20 mouse cellular contexts compared by ENCODE assay signal in genomic region chr1:59797865-59798264, GRCm38 (mm10). TPM values are rescaled to one million over a fixed set of nuclear protein-coding genes. Genes with fewer than 3 reads are reported as not detected.
DNase-seq lines count a peak whose midpoint lies in the region; ATAC-seq and TF ChIP-seq lines count a peak whose summit lies in the region.
"Had no signal": no experiment of that assay in that cellular context is flagged by ENCODE, and none has a peak within 500 bp of the region (broad histone marks: within the 10 kb centered on the region; RNA-seq: fewer than 3 reads in every experiment).

No protein-coding gene starts in this region.

- no peak for TF ChIP-seq CTCF in kidney, adult 2 months (conservative IDR thresholded peaks at IDR 0.05; ENCODE audit: insufficient read depth, insufficient read length, low read depth, low read length)
- no peak for TF ChIP-seq CTCF in lung, embryonic 14.5 days (IDR thresholded peaks at IDR 0.05; ENCODE audit: low read depth)
- no peak for TF ChIP-seq CTCF in lung, adult 2 months (IDR thresholded peaks at IDR 0.05; ENCODE audit: insufficient read depth, low read length)

- H3K27ac ChIP-seq in heart, embryonic 13.5 days (replicated peaks), result peak overlapping the region; percentile 50; the same call in 1 of the 2 replicates
- H3K27ac ChIP-seq in kidney, adult 2 months (ENCODE audit: insufficient read depth, low read depth, low read length), result no peak overlapping the region
- H3K27ac ChIP-seq in lung, embryonic 14.5 days (ENCODE audit: low read depth), result peak overlapping the region; percentile 16; the same call in 1 of the 2 replicates
- peak overlapping the region; percentile 17; the same call in 1 of the 2 replicates for H3K27ac ChIP-seq in stomach, embryonic 16.5 days (ENCODE audit: low read length)
- H3K27ac ChIP-seq: forebrain, embryonic 15.5 days; limb, embryonic 12.5 days; liver, embryonic 13.5 days had no signal

- no peak for ATAC-seq in heart, embryonic 13.5 days (ENCODE audit: extremely low read depth, insufficient number of reproducible peaks, low FRiP score, low TSS enrichment)
- ATAC-seq in lung, embryonic 14.5 days (ENCODE audit: insufficient read depth), result no peak
- ATAC-seq in stomach, embryonic 16.5 days (ENCODE audit: insufficient read depth, low FRiP score), result no peak
- ATAC-seq: forebrain, embryonic 15.5 days had no signal

- H3K9me3 ChIP-seq in heart, embryonic 13.5 days, result no peaks in the 10 kb centered on the region
- H3K9me3 ChIP-seq in lung, embryonic 14.5 days (ENCODE audit: low read depth, low read length), result no peaks in the 10 kb centered on the region
- H3K9me3 ChIP-seq in stomach, embryonic 16.5 days (replicated peaks; ENCODE audit: control insufficient read depth, low read length), result no peaks in the 10 kb centered on the region
- H3K9me3 ChIP-seq: forebrain, embryonic 15.5 days; limb, embryonic 12.5 days; liver, embryonic 13.5 days had no signal

- no peak overlapping the region for H3K9ac ChIP-seq in heart, embryonic 13.5 days
- H3K9ac ChIP-seq in lung, embryonic 14.5 days, result no peak overlapping the region
- no peak overlapping the region for H3K9ac ChIP-seq in stomach, embryonic 16.5 days (ENCODE audit: low read length)
- H3K9ac ChIP-seq: forebrain, embryonic 15.5 days; limb, embryonic 12.5 days; liver, embryonic 13.5 days had no signal

- H3K27me3 ChIP-seq in heart, embryonic 13.5 days (replicated peaks), result no peaks in the 10 kb centered on the region
- no peaks in the 10 kb centered on the region for H3K27me3 ChIP-seq in kidney, adult 2 months (replicated peaks; ENCODE audit: control insufficient read depth, insufficient read depth, low read length)
- no peaks in the 10 kb centered on the region for H3K27me3 ChIP-seq in lung, embryonic 14.5 days (ENCODE audit: insufficient read depth, low read length)
- no peaks in the 10 kb centered on the region for H3K27me3 ChIP-seq in stomach, embryonic 16.5 days (ENCODE audit: control insufficient read depth, insufficient read depth, low read length)
- H3K27me3 ChIP-seq: forebrain, embryonic 15.5 days; limb, embryonic 12.5 days; liver, embryonic 13.5 days had no signal

- H3K4me1 ChIP-seq in heart, embryonic 13.5 days, result peaks cover 18% of the 10 kb centered on the region
- no peaks in the 10 kb centered on the region for H3K4me1 ChIP-seq in kidney, adult 2 months (ENCODE audit: control insufficient read depth, insufficient read depth, low read length)
- no peaks in the 10 kb centered on the region for H3K4me1 ChIP-seq in lung, embryonic 14.5 days (ENCODE audit: insufficient read depth)
- H3K4me1 ChIP-seq in lung, adult 2 months (ENCODE audit: control insufficient read depth, insufficient read depth, low read length), result peaks cover 11% of the 10 kb centered on the region
- peaks cover 4% of the 10 kb centered on the region; the same call in 1 of the 2 replicates for H3K4me1 ChIP-seq in stomach, embryonic 16.5 days (ENCODE audit: control insufficient read depth, insufficient read depth, low read length)
- H3K4me1 ChIP-seq: limb, embryonic 12.5 days had no signal

- 0 out of 2 replicates have a peak, but pooled peaks cover 5% of the 10 kb centered on the region for H3K36me3 ChIP-seq in heart, embryonic 13.5 days
- no peaks in the 10 kb centered on the region for H3K36me3 ChIP-seq in kidney, adult 2 months (ENCODE audit: control insufficient read depth, insufficient read depth, low read length)
- H3K36me3 ChIP-seq in lung, embryonic 14.5 days (ENCODE audit: insufficient read depth), result no peaks in the 10 kb centered on the region
- H3K36me3 ChIP-seq in stomach, embryonic 16.5 days (ENCODE audit: control insufficient read depth, insufficient read depth, low read length), result no peaks in the 10 kb centered on the region
- H3K36me3 ChIP-seq: forebrain, embryonic 15.5 days; liver, embryonic 13.5 days had no signal

- no peak overlapping the region for H3K4me3 ChIP-seq in heart, embryonic 13.5 days
- H3K4me3 ChIP-seq in kidney, adult 2 months (ENCODE audit: insufficient read depth, low read depth, low read length), result no peak overlapping the region
- H3K4me3 ChIP-seq in lung, embryonic 14.5 days (ENCODE audit: low read depth, low read length), result no peak overlapping the region
- H3K4me3 ChIP-seq in lung, adult 2 months (replicated peaks; ENCODE audit: extremely low read depth, low read depth, low read length), result no peak overlapping the region
- H3K4me3 ChIP-seq in stomach, embryonic 16.5 days (replicated peaks; ENCODE audit: low read length), result no peak overlapping the region
- H3K4me3 ChIP-seq: forebrain, embryonic 15.5 days; limb, embryonic 12.5 days; liver, embryonic 13.5 days had no signal

- H3K4me2 ChIP-seq in heart, embryonic 13.5 days, result no peak overlapping the region
- no peak overlapping the region for H3K4me2 ChIP-seq in lung, embryonic 14.5 days
- H3K4me2 ChIP-seq in stomach, embryonic 16.5 days (ENCODE audit: low read depth, low read length), result no peak overlapping the region
- H3K4me2 ChIP-seq: forebrain, embryonic 15.5 days; limb, embryonic 12.5 days; liver, embryonic 13.5 days; midbrain, embryonic 11.5 days had no signal

- no peak for TF ChIP-seq POLR2A in kidney, adult 2 months (IDR thresholded peaks at IDR 0.05; ENCODE audit: low read depth, low read length)
- TF ChIP-seq POLR2A in lung, adult 2 months (IDR thresholded peaks at IDR 0.05; ENCODE audit: borderline replicate concordance, extremely low read depth, low read depth, low read length), result no peak

- 54% methylated on average over 2 of the region's 2 CpGs for WGBS in heart, embryonic 13.5 days
- 66% methylated on average over 2 of the region's 2 CpGs for WGBS in kidney, adult 2 months
- 63% methylated on average over 2 of the region's 2 CpGs for WGBS in lung, embryonic 14.5 days
- 33% methylated on average over 2 of the region's 2 CpGs for WGBS in lung, adult 2 months
- 61% methylated on average over 2 of the region's 2 CpGs for WGBS in stomach, embryonic 16.5 days

- DNase-seq in heart, adult 18-20 months, result no peak
- DNase-seq in kidney, adult 2 months, result peak; percentile 7
- no peak for DNase-seq in kidney, postnatal 36 days
- DNase-seq in lung, embryonic 14.5 days, result no peak
- DNase-seq in lung, adult 2 months, result no peak
- DNase-seq: adrenal gland, postnatal 36 days; B cell, adult 2 months; cerebellum, adult 18-20 months; cerebellum, postnatal 25 days; embryo, embryonic 11 days; gastrocnemius, postnatal 25 days; kidney, postnatal 10 days; layer of hippocampus, adult 9-11 months; liver, embryonic 13.5 days; retina, postnatal 1 day had no signal

RNA-seq across cellular contexts. Expression of gene Bmpr2, which starts 34.7 kb away (rescaled TPM):
- 6.1 TPM in 2 replicates for polyA plus RNA-seq in heart, embryonic 13.5 days (2015; fragmentation: Nextera tagmentation; extraction: Ambion mirVana)
- 10 to 100 TPM; 39.7 to 44.5 TPM for total RNA-seq in heart, adult 18-20 months (2021)
- polyA plus RNA-seq in kidney, adult 2 months (2012; rRNA removed), result 7.0 and 8.1 TPM in 2 replicates
- polyA plus RNA-seq in lung, embryonic 14.5 days (2014; fragmentation: Nextera tagmentation; extraction: Ambion mirVana), result 14.4 and 14.7 TPM in 2 replicates
- 41.0 and 55.7 TPM in 2 replicates for polyA plus RNA-seq in lung, adult 2 months (2012; rRNA removed)
- 7.1 and 7.9 TPM in 2 replicates for polyA plus RNA-seq in stomach, embryonic 16.5 days (2015; fragmentation: Nextera tagmentation; extraction: Ambion mirVana)
